Mouse (Mus musculus): ENCODE results near the gene Hoxc10. TPM values are rescaled to one million over a fixed set of nuclear protein-coding genes. Genes with fewer than 3 reads are reported as not detected.

Gene Hoxc10
- total RNA-seq, 1 experiment from 2014 or later, result not detected

- ATAC-seq (replicated peaks; ENCODE audit: low read depth, poor library complexity, severe bottlenecking), result no peak
These were observed 15.0 kb downstream of the Hoxc10 start for GRCm38 (mm10) chr15:102981379-102982288.

- ATAC-seq (replicated peaks; ENCODE audit: low read depth, poor library complexity, severe bottlenecking), result no peak
These were observed 17.1 kb downstream of the Hoxc10 start for GRCm38 (mm10) chr15:102983716-102984115.

GRCm38 (mm10) chr15:102984521-102984920, 17.9 kb downstream of the Hoxc10 start:
- no peak for ATAC-seq (replicated peaks; ENCODE audit: low read depth, poor library complexity, severe bottlenecking)

GRCm38 (mm10) chr15:102984925-102985324, 18.3 kb downstream of the Hoxc10 start:
- no peak for ATAC-seq (replicated peaks; ENCODE audit: low read depth, poor library complexity, severe bottlenecking)

GRCm38 (mm10) chr15:102987124-102987833, 20.7 kb downstream of the Hoxc10 start:
- peak; percentile 93 for ATAC-seq (replicated peaks; ENCODE audit: low read depth, poor library complexity, severe bottlenecking)

- ATAC-seq (replicated peaks; ENCODE audit: low read depth, poor library complexity, severe bottlenecking), result no peak
These were observed 21.5 kb downstream of the Hoxc10 start for GRCm38 (mm10) chr15:102988078-102988477.

- no peak for ATAC-seq (replicated peaks; ENCODE audit: low read depth, poor library complexity, severe bottlenecking)
These were observed 24.1 kb downstream of the Hoxc10 start, which contains the start of gene Hoxc8 for GRCm38 (mm10) chr15:102990461-102991397. TSS of gene Hoxc8 (plus strand) at chr15:102990607.

GRCm38 (mm10) chr15:102991782-102992181, 25.2 kb downstream of the Hoxc10 start:
- ATAC-seq (replicated peaks; ENCODE audit: low read depth, poor library complexity, severe bottlenecking), result no peak

- ATAC-seq (replicated peaks; ENCODE audit: low read depth, poor library complexity, severe bottlenecking), result no peak
These were observed 25.6 kb downstream of the Hoxc10 start for GRCm38 (mm10) chr15:102992206-102992605.

- ATAC-seq (replicated peaks; ENCODE audit: low read depth, poor library complexity, severe bottlenecking), result no peak
These were observed 26.3 kb downstream of the Hoxc10 start for GRCm38 (mm10) chr15:102992863-102993262.

GRCm38 (mm10) chr15:102996548-102996947, 30.0 kb downstream of the Hoxc10 start:
- ATAC-seq (replicated peaks; ENCODE audit: low read depth, poor library complexity, severe bottlenecking), result no peak

- no peak for ATAC-seq (replicated peaks; ENCODE audit: low read depth, poor library complexity, severe bottlenecking)
These were observed 30.8 kb downstream of the Hoxc10 start for GRCm38 (mm10) chr15:102997431-102997830.

- no peak for ATAC-seq (replicated peaks; ENCODE audit: low read depth, poor library complexity, severe bottlenecking)
These were observed 31.4 kb downstream of the Hoxc10 start, which contains the start of gene Hoxc6 for GRCm38 (mm10) chr15:102997939-102998355. TSS of gene Hoxc6 (plus strand) at chr15:102998257.

- no peak for ATAC-seq (replicated peaks; ENCODE audit: low read depth, poor library complexity, severe bottlenecking)
These were observed 32.1 kb downstream of the Hoxc10 start for GRCm38 (mm10) chr15:102998608-102999182.

GRCm38 (mm10) chr15:102999183-102999831, 32.7 kb downstream of the Hoxc10 start:
- peak; percentile 62 for ATAC-seq (replicated peaks; ENCODE audit: low read depth, poor library complexity, severe bottlenecking)

GRCm38 (mm10) chr15:102999955-103000354, 33.4 kb downstream of the Hoxc10 start:
- ATAC-seq (replicated peaks; ENCODE audit: low read depth, poor library complexity, severe bottlenecking), result no peak

- no peak for ATAC-seq (replicated peaks; ENCODE audit: low read depth, poor library complexity, severe bottlenecking)
These were observed 33.9 kb downstream of the Hoxc10 start for GRCm38 (mm10) chr15:103000501-103000901.

GRCm38 (mm10) chr15:103001370-103001769, 34.8 kb downstream of the Hoxc10 start:
- no peak for ATAC-seq (replicated peaks; ENCODE audit: low read depth, poor library complexity, severe bottlenecking)

- ATAC-seq (replicated peaks; ENCODE audit: low read depth, poor library complexity, severe bottlenecking), result no peak
These were observed 35.6 kb downstream of the Hoxc10 start for GRCm38 (mm10) chr15:103002156-103002555.

Measured in common myeloid progenitor, adult 5-6 weeks (primary cell).